Comparison of ENCODE assay signal across 17 mouse cellular contexts in the genomic region with DNA sequence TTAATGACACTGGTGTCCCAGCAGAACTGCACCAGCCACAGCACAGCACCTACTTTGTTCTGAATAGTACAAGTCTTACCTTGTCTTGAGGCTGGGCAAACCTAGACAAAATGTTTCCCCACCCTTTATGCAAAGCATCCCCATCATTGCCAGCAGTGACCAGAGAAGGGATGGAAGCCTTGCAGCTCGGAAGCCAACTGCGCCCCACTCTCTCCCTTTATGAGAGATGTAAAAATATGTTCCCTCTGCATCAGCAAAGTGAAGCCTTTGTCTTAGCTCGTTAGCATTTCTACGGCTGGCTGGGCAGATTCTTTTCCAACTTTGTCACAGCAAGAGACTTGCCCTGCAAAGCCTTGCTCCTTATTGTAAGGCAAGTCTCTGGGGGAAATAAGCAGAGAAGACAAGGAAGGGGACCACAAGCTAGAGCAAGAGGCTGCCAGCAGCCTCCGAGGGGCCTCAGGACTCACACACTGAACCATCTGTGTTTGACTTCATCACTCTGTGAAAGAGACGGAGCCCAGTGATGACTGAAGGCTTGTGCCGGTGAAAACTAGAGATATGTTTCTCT.
DNase-seq lines count a peak whose midpoint lies in the region; ATAC-seq lines count a peak whose summit lies in the region.
"Had no signal": no experiment of that assay in that cellular context is flagged by ENCODE, and none has a peak within 500 bp of the region (broad histone marks: within the 10 kb centered on the region; RNA-seq: fewer than 3 reads in every experiment).

No protein-coding gene starts in this region.

- H3K4me3 ChIP-seq in forebrain, embryonic 13.5 days = no peak overlapping the region
- no peak overlapping the region for H3K4me3 ChIP-seq in limb, embryonic 10.5 days

- ATAC-seq in forebrain, embryonic 13.5 days = no peak
- no peak for ATAC-seq in CD4-positive, CD25-positive, alpha-beta regulatory T cell, adult 4 months
- ATAC-seq: activated CD4-positive, CD25-positive, alpha-beta regulatory T cell, adult 4 months had no signal

- H3K36me3 ChIP-seq in forebrain, embryonic 13.5 days (ENCODE audit: poor library complexity, severe bottlenecking) = no peaks in the 10 kb centered on the region
- H3K36me3 ChIP-seq in limb, embryonic 10.5 days = no peaks in the 10 kb centered on the region

- H3K9me3 ChIP-seq in forebrain, embryonic 13.5 days (replicated peaks) = no peaks in the 10 kb centered on the region
- no peaks in the 10 kb centered on the region for H3K9me3 ChIP-seq in limb, embryonic 10.5 days (replicated peaks)

- peak overlapping the region; percentile 6; the same call in 1 of the 2 replicates for H3K9ac ChIP-seq in forebrain, embryonic 13.5 days

- peaks cover 20% of the 10 kb centered on the region for H3K4me1 ChIP-seq in forebrain, embryonic 13.5 days
- peaks cover 2% of the 10 kb centered on the region; the same call in 1 of the 2 replicates for H3K4me1 ChIP-seq in limb, embryonic 10.5 days

- peak; percentile 71 for DNase-seq in heart, adult 11 months
- no peak for DNase-seq in heart, postnatal 36 days
- DNase-seq in R1 (ENCODE audit: low read depth, low spot score) = peak; percentile 39
- no peak for DNase-seq in limb, embryonic 10.5 days (ENCODE audit: low spot score)
- no peak for DNase-seq in testis, postnatal 14 days (ENCODE audit: low spot score)
- DNase-seq in spleen, adult 12 weeks (ENCODE audit: low spot score) = no peak
- DNase-seq: adrenal gland, postnatal 14 days; cerebellum, adult 8-10 months; gastrocnemius, postnatal 14 days; kidney, adult 2 months; kidney, postnatal 4 days; lung, adult 18-20 months; thymus, postnatal 36 days had no signal

- H3K27ac ChIP-seq in forebrain, embryonic 13.5 days = no peak overlapping the region
- H3K27ac ChIP-seq in limb, embryonic 10.5 days = peak overlapping the region; percentile 42; the same call in 1 of the 2 replicates

- no peak overlapping the region for H3K4me2 ChIP-seq in forebrain, embryonic 13.5 days

- H3K27me3 ChIP-seq in forebrain, embryonic 13.5 days = no peaks in the 10 kb centered on the region
- no peaks in the 10 kb centered on the region for H3K27me3 ChIP-seq in limb, embryonic 10.5 days (ENCODE audit: low read depth, poor library complexity, severe bottlenecking)
- H3K27me3 ChIP-seq: CH12.LX had no signal

- WGBS in forebrain, embryonic 13.5 days = 10% methylated on average over 7 of the region's 7 CpGs
- WGBS in limb, embryonic 10.5 days = 81% methylated on average over 7 of the region's 7 CpGs

- intact Hi-C loops in heart, postnatal 36 days (cut with DNase I) = no loop called here

Comparison
In these comparisons a context has a peak if more than half of its experiments do, and no peak if none do; other contexts are left out.
1. DNase-seq: peak in heart, adult 11 months (single experiment) and R1 (single experiment); none in heart, postnatal 36 days (0 of 2), limb, embryonic 10.5 days (single experiment), testis, postnatal 14 days (single experiment) and spleen, adult 12 weeks (single experiment).